Mouse (Mus musculus): ENCODE results near the gene Klhdc7a.

DNA sequence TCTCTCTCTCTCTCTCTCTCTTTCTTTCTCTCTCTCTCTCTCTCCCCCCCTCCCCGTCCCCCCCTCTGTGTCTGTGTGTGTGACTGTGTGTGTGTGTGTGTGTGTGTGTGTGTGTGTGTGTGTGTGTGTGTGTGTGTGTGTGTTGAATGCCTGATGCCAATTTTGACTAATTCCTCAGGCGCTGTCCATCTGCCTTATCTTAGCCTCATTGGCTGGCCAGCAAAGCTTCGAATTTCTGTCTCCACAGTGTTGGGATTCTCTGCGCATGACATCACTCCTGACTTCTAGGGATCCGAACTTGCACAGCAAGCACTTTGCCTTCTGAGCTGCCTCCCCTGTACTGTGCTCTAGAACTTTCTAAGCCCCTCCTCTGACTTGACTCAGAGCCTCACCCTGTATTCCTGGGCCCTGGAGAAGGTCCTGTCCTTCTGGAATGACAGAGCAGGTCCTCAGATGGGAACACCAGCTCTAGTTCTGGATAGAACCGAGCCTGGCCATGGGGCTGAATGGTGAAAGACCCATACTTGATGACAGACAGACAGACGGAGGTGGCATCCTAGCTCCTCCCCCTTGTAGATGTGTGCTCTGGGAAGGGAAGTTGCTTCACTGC lies 16.8 kb downstream of the Klhdc7a start:
- no peak for TF ChIP-seq RAD21 (IDR thresholded peaks at IDR 0.05; ENCODE audit: low read depth, low read length)
- TF ChIP-seq RCOR1 (IDR thresholded peaks at IDR 0.05; ENCODE audit: low read depth, low read length), result no peak
- TF ChIP-seq ZMIZ1 (IDR thresholded peaks at IDR 0.05; ENCODE audit: low read depth, low read length), result no peak
- no peak for TF ChIP-seq POLR2A (IDR thresholded peaks at IDR 0.05; ENCODE audit: control insufficient read depth in 1 of 2, insufficient read depth in 1 of 2, low read depth in 1 of 2, low read length in 2 of 2, poor library complexity in 1 of 2)
- no peak for TF ChIP-seq ZC3H11A (IDR thresholded peaks at IDR 0.05; ENCODE audit: low read depth, low read length)
- TF ChIP-seq MXI1 (IDR thresholded peaks at IDR 0.05; ENCODE audit: low read depth, low read length), result no peak
- no peak for TF ChIP-seq CTCF (IDR thresholded peaks at IDR 0.05 in 2 of 3, conservative IDR thresholded peaks at IDR 0.05 in 1 of 3; ENCODE audit: control insufficient read depth in 1 of 3, insufficient read depth in 1 of 3, low read depth in 2 of 3, low read length in 3 of 3, poor library complexity in 1 of 3, severe bottlenecking in 1 of 3)
- TF ChIP-seq EP300 (IDR thresholded peaks at IDR 0.05; ENCODE audit: low read depth in 1 of 2, low read length in 2 of 2), result no peak
- TF ChIP-seq ETS1 (IDR thresholded peaks at IDR 0.05; ENCODE audit: low read depth, low read length), result no peak
- no peak for TF ChIP-seq ZNF384 (IDR thresholded peaks at IDR 0.05; ENCODE audit: low read depth, low read length)
- no peak for TF ChIP-seq E2F4 (IDR thresholded peaks at IDR 0.05; ENCODE audit: borderline replicate concordance, low read depth, low read length)
- TF ChIP-seq TAL1 (IDR thresholded peaks at IDR 0.05; ENCODE audit: low read length), result no peak
- no peak for TF ChIP-seq MAFK (IDR thresholded peaks at IDR 0.05; ENCODE audit: borderline replicate concordance, low read depth, low read length)

All from MEL (cell line).